Mouse (Mus musculus) spleen, adult 2 months (tissue): ENCODE measurements at regions not wholly inside any gene's neighbourhood (a gene's known extent, or its start where the extent isn't known, plus 50 kb on each side); places are given as distances from the start of the nearest gene placed in this dataset.

Source experiments
- CTCF ChIP-seq: fragments of 200-500 bp; IDR thresholded peaks from 2 replicates; pipeline ENCODE4 v1.5.1; 2011; ENCODE audit warnings: mild to moderate bottlenecking, inconsistent platforms; ENCODE audit not compliant: insufficient read depth, insufficient read length, insufficient replicate concordance; ENCODE audit errors: extremely low read depth
- POLR2A ChIP-seq: fragments of 200-500 bp; IDR thresholded peaks from 2 replicates; pipeline ENCODE4 v1.6.1; 2011; ENCODE audit warnings: low read depth, low read length, inconsistent platforms

GRCm38 (mm10) chr14:105958005-105958404, 61.4 kb upstream of the Spry2 start:
- TF ChIP-seq CTCF = no peak
- TF ChIP-seq POLR2A = no peak
